Mouse (Mus musculus) embryonic facial prominence, embryonic 13.5 days (tissue): ENCODE results near the gene Zscan29. TPM values are rescaled to one million over a fixed set of nuclear protein-coding genes. Genes with fewer than 3 reads are reported as not detected.

ENCODE experiments used
- ATAC-seq: fragments of 200-750 bp; cut with Nextera tagmentation; 2 replicates; pipeline ENCODE4 v1.8.0; 2017; ENCODE audit warnings: low read depth; ENCODE audit not compliant: insufficient number of reproducible peaks, insufficient read depth, low FRiP score, low TSS enrichment
- H3K27ac ChIP-seq: fragments of 300-500 bp; sonication (generic); 2 replicates; pipeline ENCODE4 v1.5.1; 2015; ENCODE audit warnings: moderate library complexity, mild to moderate bottlenecking, inconsistent platforms
- H3K27me3 ChIP-seq: fragments of 300-500 bp; sonication (generic); 2 replicates; pipeline ENCODE4 v1.6.1; 2015; ENCODE audit warnings: mild to moderate bottlenecking, inconsistent platforms
- H3K36me3 ChIP-seq: fragments of 300-500 bp; sonication (generic); 2 replicates; pipeline ENCODE4 v1.6.1; 2015; ENCODE audit warnings: mild to moderate bottlenecking, inconsistent platforms
- H3K4me1 ChIP-seq: fragments of 300-500 bp; sonication (generic); 2 replicates; pipeline ENCODE4 v1.6.1; 2015; ENCODE audit warnings: inconsistent platforms
- H3K4me2 ChIP-seq: fragments of 300-500 bp; sonication (generic); 2 replicates; pipeline ENCODE4 v1.6.1; 2015; ENCODE audit warnings: moderate library complexity, mild to moderate bottlenecking, inconsistent platforms
- H3K4me3 ChIP-seq: fragments of 300-500 bp; sonication (generic); 2 replicates; pipeline ENCODE4 v1.5.1; 2015; ENCODE audit warnings: mild to moderate bottlenecking, inconsistent platforms
- H3K9ac ChIP-seq: fragments of 300-500 bp; sonication (generic); 2 replicates; pipeline ENCODE4 v1.6.1; 2015; ENCODE audit warnings: mild to moderate bottlenecking, inconsistent platforms
- H3K9me3 ChIP-seq: fragments of 300-500 bp; sonication (generic); 2 replicates; pipeline ENCODE4 v1.6.1; 2016; ENCODE audit warnings: inconsistent platforms
- WGBS: fragments of 180-500 bp; shearing (Covaris S2); methylation state at CpG from one replicate; pipeline ENCODE4 v1.1.7; 2015; ENCODE audit warnings: mixed read lengths; 5-methylcytosine and 5-hydroxymethylcytosine counted together
- polyA plus RNA-seq: library from polyadenylated mRNA; unstranded; fragments of >200 nt; fragmentation: Nextera tagmentation; extraction: Ambion mirVana; gene quantifications from 2 replicates; pipeline ENCODE4 v1.2.1, GENCODE M21; 2015

Gene Zscan29
- polyA plus RNA-seq, 1 experiment from 2014 or later, result 11.1 TPM

- 4% methylated on average over 9 of the region's 9 CpGs for WGBS
- peaks cover 28% of the 10 kb centered on the region for H3K4me1 ChIP-seq
- ATAC-seq, result no peak
- H3K4me2 ChIP-seq, result peak overlapping the region; percentile 77
- H3K9me3 ChIP-seq, result no peaks in the 10 kb centered on the region
- H3K27ac ChIP-seq, result no peak overlapping the region
- H3K4me3 ChIP-seq, result peak overlapping the region; percentile 90
- H3K36me3 ChIP-seq, result peaks cover 35% of the 10 kb centered on the region
- peak overlapping the region; percentile 88 for H3K9ac ChIP-seq
- H3K27me3 ChIP-seq, result no peaks in the 10 kb centered on the region
Measured at GRCm38 (mm10) chr2:121169902-121170301, 1.0 kb downstream of the Zscan29 start.

GRCm38 (mm10) chr2:121169173-121169572 lies 1.8 kb downstream of the Zscan29 start:
- WGBS, result 57% methylated on average over 4 of the region's 4 CpGs
- peak overlapping the region; percentile 77 for H3K4me2 ChIP-seq
- no peak for ATAC-seq
- no peak overlapping the region for H3K27ac ChIP-seq
- peak overlapping the region; percentile 88 for H3K9ac ChIP-seq
- no peaks in the 10 kb centered on the region for H3K27me3 ChIP-seq
- peaks cover 28% of the 10 kb centered on the region for H3K4me1 ChIP-seq
- H3K36me3 ChIP-seq, result peaks cover 34% of the 10 kb centered on the region
- peak overlapping the region; percentile 90 for H3K4me3 ChIP-seq
- H3K9me3 ChIP-seq, result no peaks in the 10 kb centered on the region

- Histone ChIP-seq H3K4me3 (no peak overlapping the region), H3K36me3 (peaks cover 43% of the 10 kb centered on the region), H3K9me3 (no peaks in the 10 kb centered on the region), H3K27ac (no peak overlapping the region), H3K4me2 (no peak overlapping the region), H3K4me1 (no peaks in the 10 kb centered on the region), H3K9ac (no peak overlapping the region), H3K27me3 (no peaks in the 10 kb centered on the region)
- ATAC-seq, result no peak
- 84% methylated on average over 3 of the region's 3 CpGs for WGBS
Measured at GRCm38 (mm10) chr2:121153100-121153499, 17.8 kb downstream of the Zscan29 start.

GRCm38 (mm10) chr2:121149679-121150078 lies 21.2 kb downstream of the Zscan29 start:
- 77% methylated on average over 5 of the region's 5 CpGs for WGBS
- no peak overlapping the region for H3K9ac ChIP-seq
- H3K27ac ChIP-seq, result no peak overlapping the region
- H3K9me3 ChIP-seq, result no peaks in the 10 kb centered on the region
- H3K27me3 ChIP-seq, result no peaks in the 10 kb centered on the region
- H3K36me3 ChIP-seq, result peaks cover 48% of the 10 kb centered on the region
- no peak overlapping the region for H3K4me2 ChIP-seq
- H3K4me3 ChIP-seq, result no peak overlapping the region
- no peak for ATAC-seq
- H3K4me1 ChIP-seq, result no peaks in the 10 kb centered on the region

GRCm38 (mm10) chr2:121142415-121142814 lies 28.5 kb downstream of the Zscan29 start:
- WGBS, result 62% methylated on average over 2 of the region's 2 CpGs
- H3K27ac ChIP-seq, result no peak overlapping the region
- H3K27me3 ChIP-seq, result no peaks in the 10 kb centered on the region
- ATAC-seq, result no peak
- H3K4me1 ChIP-seq, result peaks cover 20% of the 10 kb centered on the region
- no peaks in the 10 kb centered on the region for H3K9me3 ChIP-seq
- no peak overlapping the region for H3K4me2 ChIP-seq
- H3K36me3 ChIP-seq, result peaks cover 43% of the 10 kb centered on the region
- H3K4me3 ChIP-seq, result no peak overlapping the region
- H3K9ac ChIP-seq, result no peak overlapping the region

GRCm38 (mm10) chr2:121141216-121142035 lies 29.5 kb downstream of the Zscan29 start:
- Histone ChIP-seq H3K27ac (peak overlapping the region; percentile 99), H3K27me3 (no peaks in the 10 kb centered on the region), H3K9me3 (no peaks in the 10 kb centered on the region), H3K9ac (peak overlapping the region; percentile 92), H3K4me1 (peaks cover 20% of the 10 kb centered on the region), H3K36me3 (peaks cover 35% of the 10 kb centered on the region), H3K4me3 (peak overlapping the region; percentile 72), H3K4me2 (peak overlapping the region; percentile 92)
- 73% methylated on average over 16 of the region's 16 CpGs for WGBS
- ATAC-seq, result no peak

GRCm38 (mm10) chr2:121140018-121140882 lies 30.7 kb downstream of the Zscan29 start, which contains the start of the genes Adal and Lcmt2:
Gene Adal, plus strand, starts transcription at chr2:121140428.
Gene Lcmt2, minus strand, starts transcription at chr2:121140653.
- H3K4me3 ChIP-seq, result peak within 1 kb of the TSS; percentile 72
- peak; percentile 92 for ATAC-seq
- no peaks in the 10 kb centered on the region for H3K27me3 ChIP-seq
- H3K27ac ChIP-seq, result peak within 1 kb of the TSS; percentile 99
- peak within 1 kb of the TSS; percentile 92 for H3K4me2 ChIP-seq
- 1% methylated on average over 87 of the region's 87 CpGs for WGBS
- H3K36me3 ChIP-seq, result peaks cover 27% of the 10 kb centered on the region
- H3K4me1 ChIP-seq, result peaks cover 20% of the 10 kb centered on the region
- H3K9me3 ChIP-seq, result no peaks in the 10 kb centered on the region
- H3K9ac ChIP-seq, result peak within 1 kb of the TSS; percentile 92

GRCm38 (mm10) chr2:121139266-121140017 lies 31.5 kb downstream of the Zscan29 start:
- H3K9ac ChIP-seq, result peak overlapping the region; percentile 92
- H3K4me2 ChIP-seq, result peak overlapping the region; percentile 92
- peak; percentile 49 for ATAC-seq
- peaks cover 20% of the 10 kb centered on the region for H3K4me1 ChIP-seq
- H3K4me3 ChIP-seq, result peak overlapping the region; percentile 72
- peak overlapping the region; percentile 99 for H3K27ac ChIP-seq
- H3K9me3 ChIP-seq, result no peaks in the 10 kb centered on the region
- peaks cover 27% of the 10 kb centered on the region for H3K36me3 ChIP-seq
- H3K27me3 ChIP-seq, result no peaks in the 10 kb centered on the region
- 57% methylated on average over 29 of the region's 29 CpGs for WGBS

- Histone ChIP-seq H3K36me3 (peaks cover 21% of the 10 kb centered on the region), H3K9me3 (no peaks in the 10 kb centered on the region), H3K9ac (no peak overlapping the region), H3K27ac (no peak overlapping the region), H3K4me2 (no peak overlapping the region), H3K4me3 (no peak overlapping the region), H3K27me3 (no peaks in the 10 kb centered on the region), H3K4me1 (peaks cover 20% of the 10 kb centered on the region)
- 95% methylated on average over 4 of the region's 4 CpGs for WGBS
- no peak for ATAC-seq
Measured at GRCm38 (mm10) chr2:121137371-121137770, 33.6 kb downstream of the Zscan29 start.

GRCm38 (mm10) chr2:121132822-121133221 lies 38.1 kb downstream of the Zscan29 start:
- ATAC-seq, result no peak
- Histone ChIP-seq H3K36me3 (peaks cover 4% of the 10 kb centered on the region; the same call in 1 of the 2 replicates), H3K4me3 (no peak overlapping the region), H3K9me3 (no peaks in the 10 kb centered on the region), H3K4me2 (no peak overlapping the region), H3K27me3 (no peaks in the 10 kb centered on the region), H3K9ac (no peak overlapping the region), H3K4me1 (no peaks in the 10 kb centered on the region), H3K27ac (no peak overlapping the region)
- WGBS, result 60% methylated on average over 1 of the region's 1 CpGs
